Mouse (Mus musculus): ENCODE data around the gene Cstf2.

DNA sequence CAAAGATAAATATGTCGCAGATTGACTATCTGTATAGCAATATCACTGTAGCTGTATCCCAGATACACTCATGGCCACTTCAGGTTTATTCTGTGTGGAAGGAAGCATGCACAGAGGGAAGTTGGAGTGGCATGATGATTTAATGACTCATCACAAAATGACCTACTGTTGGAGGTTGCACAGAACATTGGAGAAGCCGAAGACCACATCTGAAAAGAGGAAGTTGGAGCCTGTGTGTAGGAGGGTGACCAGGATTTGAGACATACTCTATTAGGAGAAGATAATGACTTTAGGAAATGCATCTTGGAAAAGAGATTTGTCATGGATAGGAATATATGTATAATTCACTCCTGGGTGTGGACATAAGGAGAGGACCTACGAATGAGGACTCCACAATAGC lies 57.4 kb downstream of the Cstf2 start:
- no peak for TF ChIP-seq POLR2A (IDR thresholded peaks at IDR 0.05; ENCODE audit: low read depth, low read length)
- no peak for TF ChIP-seq SIN3A (IDR thresholded peaks at IDR 0.05; ENCODE audit: low read length)
- no peak for TF ChIP-seq EP300 (IDR thresholded peaks at IDR 0.05; ENCODE audit: low read length)
- TF ChIP-seq CTCF (conservative IDR thresholded peaks at IDR 0.05 in 1 of 2, IDR thresholded peaks at IDR 0.05 in 1 of 2; ENCODE audit: low read depth in 2 of 2, low read length in 2 of 2): no peak
- TF ChIP-seq MAX (IDR thresholded peaks at IDR 0.05; ENCODE audit: low read length): no peak
- no peak for TF ChIP-seq TBP (conservative IDR thresholded peaks at IDR 0.05; ENCODE audit: low read depth, low read length)
